22 mouse cellular contexts compared by ENCODE assay signal in the genomic region with DNA sequence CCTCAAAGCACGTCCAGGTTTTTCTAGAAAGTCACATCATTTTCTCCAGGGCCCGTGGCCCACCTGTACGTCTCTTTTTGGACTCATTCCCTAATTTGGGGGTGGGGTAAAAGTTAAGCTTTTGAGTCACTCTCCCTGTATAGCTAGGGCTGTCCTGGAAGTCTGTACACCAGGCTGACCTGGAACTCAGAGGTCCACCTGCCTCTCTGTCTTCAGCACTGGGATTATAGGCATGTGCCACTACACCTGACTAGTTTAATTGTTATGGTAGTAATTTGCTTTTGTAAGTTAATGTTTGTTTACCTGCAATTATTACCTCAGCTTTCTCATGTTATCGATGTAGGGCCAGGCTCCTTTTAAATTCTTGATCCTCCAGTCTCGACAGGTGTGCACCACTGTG. TPM values are rescaled to one million over a fixed set of nuclear protein-coding genes. Genes with fewer than 3 reads are reported as not detected.
A peak's percentile ranks its signal among the peaks of the same experiment; 100 is the strongest.
DNase-seq lines count a peak whose midpoint lies in the region; ATAC-seq and TF ChIP-seq lines count a peak whose summit lies in the region.
"Had no signal": no experiment of that assay in that cellular context is flagged by ENCODE, and none has a peak within 500 bp of the region (broad histone marks: within the 10 kb centered on the region; RNA-seq: fewer than 3 reads in every experiment).

No protein-coding gene starts in this region.

- 53% methylated on average over 5 of the region's 5 CpGs for WGBS in kidney, adult 2 months
- 82% methylated on average over 5 of the region's 5 CpGs for WGBS in kidney, embryonic 15.5 days
- 81% methylated on average over 5 of the region's 5 CpGs for WGBS in kidney, embryonic 16.5 days
- 74% methylated on average over 5 of the region's 5 CpGs for WGBS in kidney, postnatal 0 days
- WGBS in kidney, embryonic 14.5 days: 91% methylated on average over 5 of the region's 5 CpGs

- H3K27ac ChIP-seq in kidney, adult 2 months (ENCODE audit: insufficient read depth, low read depth, low read length): no peak overlapping the region; the same call in 1 of the 2 replicates
- no peak overlapping the region for H3K27ac ChIP-seq in kidney, embryonic 15.5 days
- no peak overlapping the region for H3K27ac ChIP-seq in kidney, embryonic 16.5 days (ENCODE audit: low read length)
- H3K27ac ChIP-seq in kidney, postnatal 0 days: no peak overlapping the region
- no peak overlapping the region for H3K27ac ChIP-seq in kidney, embryonic 14.5 days (ENCODE audit: low read depth, low read length)

- no peak overlapping the region for H3K4me2 ChIP-seq in kidney, embryonic 15.5 days
- no peak overlapping the region for H3K4me2 ChIP-seq in kidney, embryonic 16.5 days (replicated peaks; ENCODE audit: low read depth, low read length)
- H3K4me2 ChIP-seq in kidney, postnatal 0 days (ENCODE audit: low read length): no peak overlapping the region
- H3K4me2 ChIP-seq in kidney, embryonic 14.5 days (replicated peaks; ENCODE audit: low read depth, low read length): no peak overlapping the region

- no peak for TF ChIP-seq POLR2A in kidney, adult 2 months (IDR thresholded peaks at IDR 0.05; ENCODE audit: low read depth, low read length)

- H3K27me3 ChIP-seq in kidney, adult 2 months (replicated peaks; ENCODE audit: control insufficient read depth, insufficient read depth, low read length): no peaks in the 10 kb centered on the region
- H3K27me3 ChIP-seq in kidney, embryonic 15.5 days: no peaks in the 10 kb centered on the region
- no peaks in the 10 kb centered on the region for H3K27me3 ChIP-seq in kidney, embryonic 16.5 days (ENCODE audit: insufficient read depth, low read length)
- no peaks in the 10 kb centered on the region for H3K27me3 ChIP-seq in kidney, postnatal 0 days (ENCODE audit: insufficient read depth, low read length)
- no peaks in the 10 kb centered on the region for H3K27me3 ChIP-seq in kidney, embryonic 14.5 days (ENCODE audit: control insufficient read depth, insufficient read depth, low read length)
- H3K27me3 ChIP-seq: CH12.LX, Patski had no signal

- H3K4me3 ChIP-seq in kidney, adult 2 months (ENCODE audit: insufficient read depth, low read depth, low read length): no peak overlapping the region
- no peak overlapping the region for H3K4me3 ChIP-seq in kidney, embryonic 15.5 days (replicated peaks)
- H3K4me3 ChIP-seq in kidney, embryonic 16.5 days (ENCODE audit: low read length): no peak overlapping the region
- H3K4me3 ChIP-seq in kidney, postnatal 0 days (replicated peaks; ENCODE audit: low read depth, low read length): no peak overlapping the region
- H3K4me3 ChIP-seq in kidney, embryonic 14.5 days (ENCODE audit: low read length): no peak overlapping the region

- ATAC-seq in kidney, embryonic 15.5 days (replicated peaks; ENCODE audit: low FRiP score): no peak
- ATAC-seq in kidney, embryonic 16.5 days (ENCODE audit: low FRiP score, low TSS enrichment): 0 out of 2 replicates have a peak, but pooled peaks have one; percentile 64
- peak; percentile 69 for ATAC-seq in kidney, postnatal 0 days (replicated peaks; ENCODE audit: low FRiP score, low read depth)
- ATAC-seq in kidney, embryonic 14.5 days (ENCODE audit: low FRiP score, low TSS enrichment): no peak
- ATAC-seq: activated CD4-positive, CD25-positive, alpha-beta regulatory T cell, adult 4 months; CD4-positive, CD25-positive, alpha-beta regulatory T cell, adult 4 months; Patski had no signal

- no peak for TF ChIP-seq CTCF in kidney, adult 2 months (conservative IDR thresholded peaks at IDR 0.05; ENCODE audit: insufficient read depth, insufficient read length, low read depth, low read length)
- no peak for TF ChIP-seq CTCF in kidney, postnatal 0 days (IDR thresholded peaks at IDR 0.05; ENCODE audit: low read depth)

- H3K4me1 ChIP-seq in kidney, adult 2 months (ENCODE audit: control insufficient read depth, insufficient read depth, low read length): no peaks in the 10 kb centered on the region; the same call in 1 of the 2 replicates
- no peaks in the 10 kb centered on the region for H3K4me1 ChIP-seq in kidney, embryonic 15.5 days
- H3K4me1 ChIP-seq in kidney, embryonic 16.5 days (ENCODE audit: insufficient read depth, low read length): no peaks in the 10 kb centered on the region
- no peaks in the 10 kb centered on the region for H3K4me1 ChIP-seq in kidney, postnatal 0 days (replicated peaks; ENCODE audit: insufficient read depth, low read length)
- no peaks in the 10 kb centered on the region for H3K4me1 ChIP-seq in kidney, embryonic 14.5 days (ENCODE audit: control insufficient read depth, insufficient read depth, low read length)

- DNase-seq in kidney, adult 2 months: peak; percentile 29
- no peak for DNase-seq in kidney, adult 11 months
- peak; percentile 53 for DNase-seq in kidney, adult 9 months
- DNase-seq in kidney, postnatal 36 days: no peak
- no peak for DNase-seq in kidney, postnatal 0 days (ENCODE audit: low spot score)
- DNase-seq: adrenal gland, adult 2 months; adrenal gland, adult 8-10 months; adrenal gland, postnatal 10 days; adrenal gland, postnatal 14 days; adrenal gland, postnatal 25 days; adrenal gland, postnatal 36 days; B cell, adult 2 months; cerebellum, adult 11 months; cerebellum, adult 11-12 months had no signal

- no peaks in the 10 kb centered on the region; the same call in 1 of the 2 replicates for H3K36me3 ChIP-seq in kidney, adult 2 months (ENCODE audit: control insufficient read depth, insufficient read depth, low read length)
- peaks cover 82% of the 10 kb centered on the region for H3K36me3 ChIP-seq in kidney, embryonic 15.5 days
- peaks cover 39% of the 10 kb centered on the region for H3K36me3 ChIP-seq in kidney, embryonic 16.5 days (ENCODE audit: insufficient read depth, low read length)
- peaks cover 31% of the 10 kb centered on the region; the same call in 1 of the 2 replicates for H3K36me3 ChIP-seq in kidney, postnatal 0 days (ENCODE audit: insufficient read depth, low read length)
- peaks cover 57% of the 10 kb centered on the region for H3K36me3 ChIP-seq in kidney, embryonic 14.5 days (ENCODE audit: control insufficient read depth, insufficient read depth, low read length)

- H3K9ac ChIP-seq in kidney, embryonic 15.5 days: no peak overlapping the region
- H3K9ac ChIP-seq in kidney, embryonic 16.5 days (replicated peaks; ENCODE audit: low read length): no peak overlapping the region
- H3K9ac ChIP-seq in kidney, postnatal 0 days (ENCODE audit: low read depth, low read length): no peak overlapping the region
- no peak overlapping the region for H3K9ac ChIP-seq in kidney, embryonic 14.5 days (ENCODE audit: low read depth, low read length)

- no peaks in the 10 kb centered on the region for H3K9me3 ChIP-seq in kidney, embryonic 15.5 days (replicated peaks)
- H3K9me3 ChIP-seq in kidney, embryonic 16.5 days (ENCODE audit: low read length): no peaks in the 10 kb centered on the region
- no peaks in the 10 kb centered on the region for H3K9me3 ChIP-seq in kidney, postnatal 0 days (replicated peaks; ENCODE audit: low read length)
- no peaks in the 10 kb centered on the region for H3K9me3 ChIP-seq in kidney, embryonic 14.5 days (ENCODE audit: control insufficient read depth, low read length)
- H3K9me3 ChIP-seq: G1E had no signal

RNA-seq across cellular contexts. Expression of a gene that starts 40.0 kb away (rescaled TPM):
- polyA plus RNA-seq in kidney, adult 2 months (2012; rRNA removed): 34.3 and 37.6 TPM in 2 replicates
- polyA plus RNA-seq in kidney, embryonic 15.5 days (2015; fragmentation: Nextera tagmentation; extraction: Ambion mirVana): 42.3 and 44.6 TPM in 2 replicates
- polyA plus RNA-seq in kidney, embryonic 16.5 days (2015; fragmentation: Nextera tagmentation; extraction: Ambion mirVana): 46.6 TPM in 2 replicates
- polyA plus RNA-seq in kidney, postnatal 0 days (2015; fragmentation: Nextera tagmentation; extraction: Ambion mirVana): 32.5 and 35.0 TPM in 2 replicates
- polyA plus RNA-seq in kidney, embryonic 14.5 days (2014; fragmentation: Nextera tagmentation; extraction: Ambion mirVana): 37.4 and 53.5 TPM in 2 replicates

RNA-seq across cellular contexts. Expression of a gene that starts 49.9 kb away (rescaled TPM):
- 16.8 and 17.6 TPM in 2 replicates for polyA plus RNA-seq in kidney, adult 2 months (2012; rRNA removed)
- 32.9 and 33.6 TPM in 2 replicates for polyA plus RNA-seq in kidney, embryonic 15.5 days (2015; fragmentation: Nextera tagmentation; extraction: Ambion mirVana)
- polyA plus RNA-seq in kidney, embryonic 16.5 days (2015; fragmentation: Nextera tagmentation; extraction: Ambion mirVana): 37.8 and 38.4 TPM in 2 replicates
- 30.0 and 34.6 TPM in 2 replicates for polyA plus RNA-seq in kidney, postnatal 0 days (2015; fragmentation: Nextera tagmentation; extraction: Ambion mirVana)
- polyA plus RNA-seq in kidney, embryonic 14.5 days (2014; fragmentation: Nextera tagmentation; extraction: Ambion mirVana): 21.2 and 38.0 TPM in 2 replicates

Comparison
In these comparisons a context has a peak if more than half of its experiments do, and no peak if none do; other contexts are left out.
1. DNase-seq: peak in kidney, adult 2 months (single experiment) and kidney, adult 9 months (single experiment); none in kidney, adult 11 months (single experiment), kidney, postnatal 36 days (0 of 2) and kidney, postnatal 0 days (single experiment).
2. ATAC-seq: peak in kidney, embryonic 16.5 days (single experiment) and kidney, postnatal 0 days (single experiment); none in kidney, embryonic 15.5 days (single experiment) and kidney, embryonic 14.5 days (single experiment).